Mouse (Mus musculus) layer of hippocampus, adult 6 months (tissue): ENCODE measurements around the gene Selenoh. TPM values are rescaled to one million over a fixed set of nuclear protein-coding genes. Genes with fewer than 3 reads are reported as not detected.

Experiments used
- long read RNA-seq, 2 experiments: library from polyadenylated mRNA; unstranded; transcript quantifications; one replicate each; pipeline ENCODE4 v2.0.0; 2019 to 2020
- polyA plus RNA-seq: library from polyadenylated mRNA; unstranded; fragments of <200 nt; fragmentation: Nextera tagmentation; gene quantifications from 2 replicates; pipeline ENCODE4 v1.2.3, GENCODE M21; 2021

The Selenoh gene
- polyA plus RNA-seq, result 85.4 and 90.3 TPM in 2 replicates
- long read RNA-seq, experiment 1, transcript Selenoh-203 (4 exons, 747 nt), result major isoform, 38 of 55 reads
- long read RNA-seq, experiment 1, transcript Selenoh-202 (4 exons, 654 nt), result minor isoform, 16 of 55 reads
- long read RNA-seq, experiment 1, partial matches to known transcripts, result 1 of 55 reads
- long read RNA-seq, experiment 1, other reads (novel, unspliced or antisense), result 0 of 55 reads
- long read RNA-seq, experiment 2, transcript Selenoh-203 (4 exons, 747 nt), result major isoform, 6 of 8 reads
- long read RNA-seq, experiment 2, partial matches to known transcripts, result 0 of 8 reads
- long read RNA-seq, experiment 2, other reads (novel, unspliced or antisense), result 0 of 8 reads

DNA sequence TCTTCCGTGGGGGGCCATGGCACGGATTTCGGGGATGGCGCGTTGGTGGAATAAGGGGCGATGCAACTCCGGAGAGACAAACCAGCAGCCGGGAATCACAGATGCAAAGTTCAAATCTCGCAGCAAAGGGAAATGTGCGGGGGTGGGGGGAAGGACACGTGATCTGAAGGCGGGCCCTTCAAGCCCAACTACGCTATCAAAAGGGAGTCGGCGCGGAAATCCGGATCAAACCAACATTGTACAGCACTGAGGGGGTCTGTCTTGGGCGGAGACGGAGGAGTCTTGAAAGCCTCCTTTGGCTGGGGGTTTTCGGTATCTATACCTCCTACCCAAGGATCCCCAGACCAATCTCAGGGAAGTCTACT lies at the start of gene Selenoh:
Selenoh (minus strand) TSS at position 202 of the 365 bp plus-strand sequence.

DNA sequence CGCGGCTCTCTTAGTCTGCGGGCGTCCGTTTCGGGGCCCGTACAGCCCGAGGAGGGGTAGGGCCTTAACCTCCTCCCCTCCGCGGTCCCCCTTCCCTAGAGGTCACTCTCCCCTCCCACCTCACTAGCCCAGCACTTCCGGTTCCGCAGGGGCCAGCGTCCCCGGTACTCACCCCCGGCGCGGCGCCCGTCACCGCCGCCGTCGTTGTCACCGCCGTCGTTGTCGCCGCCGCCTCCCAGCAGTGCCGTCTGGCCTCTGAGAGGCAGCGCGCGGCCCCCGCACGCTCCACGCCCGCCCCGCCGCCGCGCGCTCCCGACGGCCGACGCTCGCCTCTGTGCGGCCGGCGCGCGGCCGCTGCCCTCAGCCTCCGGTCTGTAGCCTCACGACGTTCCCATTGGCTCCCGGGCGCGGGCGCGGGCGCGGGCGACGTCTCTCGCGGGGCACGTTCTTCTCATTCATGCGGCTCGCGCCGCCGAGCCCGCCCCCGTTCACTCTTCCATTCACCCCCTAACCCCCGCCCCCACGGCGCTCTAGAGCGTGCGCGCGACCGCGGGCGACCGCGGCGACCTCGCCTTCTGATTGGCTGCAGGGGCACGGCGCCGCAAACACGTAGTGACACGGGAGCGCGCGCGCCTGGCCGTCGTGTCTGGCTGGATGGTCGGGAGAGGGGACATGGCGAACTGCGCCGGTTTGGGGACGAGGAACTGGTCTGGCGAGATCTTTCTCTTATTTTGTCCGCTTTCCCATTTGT lies 44.4 kb upstream of the Selenoh start, which contains the start of gene Zdhhc5:
Zdhhc5 (minus strand) TSS at position 370 of the 751 bp plus-strand sequence.

DNA sequence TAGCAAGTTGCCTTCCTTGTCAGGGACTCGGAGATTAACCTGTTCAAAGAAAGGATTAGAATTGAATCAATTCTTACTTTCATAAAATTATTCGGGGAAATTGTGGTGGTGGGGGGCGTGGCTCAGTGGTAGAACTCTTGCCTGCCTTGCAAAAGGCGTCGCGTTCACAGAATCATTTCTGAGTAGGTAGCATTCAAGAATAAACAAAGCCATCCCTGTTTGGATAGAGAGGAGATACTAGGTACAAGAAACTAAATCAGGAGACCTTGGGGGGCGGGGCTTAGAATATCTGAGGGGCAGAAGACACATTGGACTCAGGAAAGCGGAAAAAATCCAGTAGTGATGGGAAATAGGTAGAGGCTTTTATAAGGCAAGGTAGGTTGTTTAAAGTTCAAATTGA lies 8.4 kb upstream of the Selenoh start, which contains the start of gene Tmx2:
Tmx2 (minus strand) TSS at position 125 of the 400 bp plus-strand sequence.

DNA sequence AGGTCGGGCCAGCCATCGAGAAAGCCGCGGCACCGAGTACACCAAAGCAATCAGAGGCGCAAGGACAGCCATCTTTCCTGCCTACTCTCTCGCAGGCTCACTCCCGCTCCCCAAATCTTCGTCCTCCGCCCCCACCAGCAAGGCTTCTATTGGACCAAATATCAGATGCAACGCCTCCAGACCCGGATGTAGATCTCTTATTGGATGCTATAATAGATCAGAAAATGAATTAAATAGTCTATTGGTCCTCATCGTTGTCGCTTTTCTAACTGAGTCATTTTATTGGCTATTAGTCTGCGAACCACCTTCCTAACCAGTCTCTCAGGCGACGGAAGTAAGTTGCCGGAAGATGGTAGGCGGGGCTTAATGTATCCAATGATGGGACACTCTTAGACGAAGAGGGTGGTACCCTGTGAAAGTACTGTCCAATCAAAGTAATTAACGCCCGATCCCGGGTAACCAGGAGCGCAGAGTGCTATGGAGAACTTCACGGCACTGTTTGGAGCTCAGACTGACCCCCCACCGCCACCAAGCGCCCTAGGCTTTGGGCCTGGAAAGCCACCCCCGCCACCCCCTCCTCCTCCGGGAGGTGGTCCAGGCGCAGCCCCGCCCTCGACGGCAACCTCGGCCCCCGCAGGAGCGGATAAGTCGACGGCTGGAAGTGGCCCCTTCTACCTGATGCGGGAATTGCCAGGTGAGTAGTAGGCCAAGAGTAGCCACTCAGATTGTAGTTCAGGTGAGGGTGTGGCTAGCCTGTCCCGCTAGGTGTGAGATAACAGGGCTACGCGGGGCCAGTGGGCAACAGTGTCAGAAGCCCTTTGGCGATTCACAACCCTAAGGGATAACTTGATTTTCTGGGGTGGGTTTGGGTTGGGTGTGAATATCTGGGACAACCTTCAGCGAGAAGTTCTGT lies 7.7 kb upstream of the Selenoh start, which contains the start of the genes Gm28635 and Med19:
Gm28635 (minus strand) TSS at position 74 of the 913 bp plus-strand sequence.
Med19 (plus strand) TSS at position 435 of the 913 bp plus-strand sequence.

DNA sequence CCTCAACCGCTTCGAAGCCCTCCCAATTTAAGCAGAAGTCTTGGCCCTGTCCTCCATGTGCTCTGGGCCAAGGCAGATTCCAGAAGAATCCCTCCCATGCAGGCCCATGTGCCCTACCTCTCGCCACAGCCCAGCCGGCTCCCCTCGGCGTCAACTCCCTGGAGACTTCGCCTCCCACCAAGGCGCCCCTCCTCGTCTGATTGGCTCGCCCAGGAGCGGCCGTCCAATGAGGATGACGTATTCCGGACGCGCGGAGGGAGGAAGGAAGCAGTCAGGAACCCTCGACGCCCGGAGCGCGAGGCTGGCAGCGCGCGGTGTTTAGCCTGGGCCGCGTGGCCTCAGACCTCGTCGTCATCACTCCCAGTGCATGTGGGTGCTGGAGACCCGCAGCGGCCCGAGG lies 11.8 kb downstream of the Selenoh start, which contains the start of gene Btbd18:
Btbd18 (plus strand) TSS at position 274 of the 400 bp plus-strand sequence.

DNA sequence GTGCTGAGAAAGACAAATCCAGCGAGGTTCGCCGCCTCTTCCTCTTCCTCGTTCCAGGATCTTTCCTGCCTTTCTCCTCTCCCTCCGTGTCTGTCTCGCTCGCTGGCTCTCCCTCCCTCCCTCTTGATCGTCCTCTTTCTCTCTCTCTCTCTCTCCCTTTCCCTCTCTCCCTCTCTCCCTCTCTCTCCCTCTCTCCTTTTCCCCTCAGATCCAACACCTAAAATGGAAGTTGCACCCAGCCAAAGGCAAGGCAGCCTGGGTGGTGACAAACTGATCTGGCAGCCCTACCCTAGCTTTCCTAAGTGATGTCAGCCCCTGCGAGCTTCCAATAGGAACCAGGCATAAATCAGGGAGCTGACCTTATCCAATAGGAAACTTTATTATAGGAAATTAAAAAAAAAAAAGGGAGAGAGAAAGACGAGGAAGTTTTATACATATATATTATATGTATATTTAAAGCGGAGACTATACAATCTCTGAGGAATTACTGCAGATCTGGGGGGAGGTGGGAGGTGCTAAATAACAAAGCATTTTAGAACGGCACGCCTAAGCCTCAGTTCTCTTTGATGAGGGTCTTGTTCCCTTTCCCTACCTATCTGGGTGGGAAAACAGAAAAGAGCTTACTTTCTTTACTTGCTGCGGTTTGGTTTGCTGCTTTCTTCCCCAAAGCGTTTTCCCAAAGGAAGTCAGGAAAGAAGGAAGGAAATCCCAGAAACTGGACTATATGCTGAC lies 19.9 kb downstream of the Selenoh start, which contains the start of gene Ctnnd1:
Ctnnd1 (minus strand) TSS at position 302 of the 732 bp plus-strand sequence.

Other genes starting within 250 kb of the Selenoh start
- gene Calcrl, start 245.4 kb downstream of the Selenoh start, polyA plus RNA-seq, result 2.3 and 3.1 TPM in 2 replicates
- gene Tfpi, start 194.0 kb downstream of the Selenoh start, polyA plus RNA-seq, result 1.9 and 2.7 TPM in 2 replicates
- gene Ctnnd1, start 20.0 kb downstream of the Selenoh start, polyA plus RNA-seq, result 5.5 and 5.8 TPM in 2 replicates
- gene Btbd18, start 11.7 kb downstream of the Selenoh start, polyA plus RNA-seq, result not detected in 2 replicates
- gene Gm28635, start 7.3 kb upstream of the Selenoh start, polyA plus RNA-seq, result not detected in 2 replicates
- 11.1 and 12.4 TPM in 2 replicates for gene Med19, start 7.6 kb upstream of the Selenoh start, polyA plus RNA-seq
- 308 and 351 TPM in 2 replicates for gene Tmx2, start 8.4 kb upstream of the Selenoh start, polyA plus RNA-seq
- 3.6 and 5.0 TPM in 2 replicates for gene Zdhhc5, start 44.4 kb upstream of the Selenoh start, polyA plus RNA-seq
- 10.0 and 11.4 TPM in 2 replicates for gene Clp1, start 56.6 kb upstream of the Selenoh start, polyA plus RNA-seq
- gene Ypel4, start 63.3 kb upstream of the Selenoh start, polyA plus RNA-seq, result 18.0 and 19.5 TPM in 2 replicates
- gene Gm19426, start 72.9 kb upstream of the Selenoh start, polyA plus RNA-seq, result 0.83 and 1.1 TPM in 2 replicates
- 10.7 and 12.8 TPM in 2 replicates for gene Serping1, start 104.7 kb upstream of the Selenoh start, polyA plus RNA-seq
- 6.6 and 8.4 TPM in 2 replicates for gene Ube2l6, start 128.1 kb upstream of the Selenoh start, polyA plus RNA-seq
- gene Smtnl1, start 151.9 kb upstream of the Selenoh start, polyA plus RNA-seq, result not detected in 2 replicates
- 186 and 203 TPM in 2 replicates for gene Timm10, start 156.2 kb upstream of the Selenoh start, polyA plus RNA-seq
- gene Slc43a1, start 168.1 kb upstream of the Selenoh start, polyA plus RNA-seq, result 0.05 and 0.08 TPM in 2 replicates
- gene Rtn4rl2, start 215.9 kb upstream of the Selenoh start, polyA plus RNA-seq, result 20.0 and 25.4 TPM in 2 replicates